Mouse (Mus musculus) limb, embryonic 11.5 days (tissue): ENCODE results near the gene Mfsd6. TPM values are rescaled to one million over a fixed set of nuclear protein-coding genes. Genes with fewer than 3 reads are reported as not detected.

Experiments used
- ATAC-seq: fragments of 200-750 bp; cut with Nextera tagmentation; 2 replicates; pipeline ENCODE4 v1.8.0; 2017; ENCODE audit warnings: low read depth; ENCODE audit not compliant: insufficient number of reproducible peaks, low FRiP score, low TSS enrichment
- DNase-seq: peaks from one replicate; pipeline ENCODE4 v3.0.0-alpha.2; 2015; ENCODE audit warnings: low spot score
- H3K27ac ChIP-seq: fragments of 300-500 bp; sonication (generic); replicated peaks from 2 replicates; pipeline ENCODE4 v1.5.1; 2014; ENCODE audit warnings: low read depth, mild to moderate bottlenecking, low read length
- H3K27me3 ChIP-seq: fragments of 300-500 bp; sonication (generic); 2 replicates; pipeline ENCODE4 v1.6.1; 2014; ENCODE audit warnings: mild to moderate bottlenecking, low read length, mixed read lengths; ENCODE audit not compliant: control insufficient read depth, insufficient read depth
- H3K36me3 ChIP-seq: fragments of 300-500 bp; sonication (generic); 2 replicates; pipeline ENCODE4 v1.6.1; 2014; ENCODE audit warnings: mild to moderate bottlenecking, low read length, moderate library complexity, mixed read lengths; ENCODE audit not compliant: control insufficient read depth, insufficient read depth
- H3K4me1 ChIP-seq: fragments of 300-500 bp; sonication (generic); 2 replicates; pipeline ENCODE4 v1.6.1; 2014; ENCODE audit warnings: low read length, mixed read lengths; ENCODE audit not compliant: control insufficient read depth, insufficient read depth
- H3K4me2 ChIP-seq: fragments of 300-500 bp; sonication (generic); 2 replicates; pipeline ENCODE4 v1.6.1; 2014; ENCODE audit warnings: low read depth, mild to moderate bottlenecking, moderate library complexity; ENCODE audit not compliant: severe bottlenecking
- H3K4me3 ChIP-seq: fragments of 300-500 bp; sonication (generic); 2 replicates; pipeline ENCODE4 v1.5.1; 2014; ENCODE audit warnings: low read depth, low read length
- H3K9ac ChIP-seq: fragments of 300-500 bp; sonication (generic); 2 replicates; pipeline ENCODE4 v1.6.1; 2014; ENCODE audit warnings: mild to moderate bottlenecking, low read length
- H3K9me3 ChIP-seq: fragments of 300-500 bp; sonication (generic); 2 replicates; pipeline ENCODE4 v1.6.1; 2016; ENCODE audit warnings: low read length; ENCODE audit not compliant: control insufficient read depth
- WGBS: fragments of 180-500 bp; shearing (Covaris S2); extraction: QIAGEN DNeasy Blood & Tissue Kit; methylation state at CpG from one replicate; pipeline ENCODE4 v1.1.7; 2014; 5-methylcytosine and 5-hydroxymethylcytosine counted together
- polyA plus RNA-seq: library from polyadenylated mRNA; unstranded; fragments of >200 nt; fragmentation: Nextera tagmentation; extraction: Ambion mirVana; gene quantifications from 2 replicates; pipeline ENCODE4 v1.2.1, GENCODE M21; 2014

Mfsd6 gene
- polyA plus RNA-seq, 1 experiment from 2014 or later, result 0.61 TPM

DNA sequence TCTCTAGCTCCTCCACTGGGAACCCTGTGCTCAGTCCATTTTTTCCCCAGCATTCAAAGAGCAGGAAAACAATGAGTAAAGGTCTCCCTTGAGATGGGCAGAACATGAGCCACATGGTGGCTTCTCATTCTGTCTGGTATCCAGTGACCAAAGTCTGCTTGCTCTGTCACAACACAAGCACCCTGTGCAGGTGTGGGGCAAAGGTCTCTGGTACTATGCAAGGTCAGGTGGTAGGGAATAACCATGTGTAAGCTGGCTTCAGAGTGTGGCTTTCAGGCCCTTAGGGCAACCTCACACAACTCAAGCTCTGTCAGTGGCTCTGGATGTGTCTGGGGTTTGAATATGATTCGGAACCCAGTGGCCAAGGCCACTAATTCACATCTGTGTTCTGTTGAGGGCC, 22.7 kb upstream of the Mfsd6 start:
- Histone ChIP-seq H3K9ac (no peak overlapping the region), H3K27ac (no peak overlapping the region), H3K4me2 (no peak overlapping the region), H3K36me3 (no peaks in the 10 kb centered on the region), H3K4me1 (no peaks in the 10 kb centered on the region), H3K9me3 (no peaks in the 10 kb centered on the region), H3K4me3 (no peak overlapping the region), H3K27me3 (no peaks in the 10 kb centered on the region)
- WGBS, result 92% methylated on average over 1 of the region's 1 CpGs
- no peak for DNase-seq
- no peak for ATAC-seq

DNA sequence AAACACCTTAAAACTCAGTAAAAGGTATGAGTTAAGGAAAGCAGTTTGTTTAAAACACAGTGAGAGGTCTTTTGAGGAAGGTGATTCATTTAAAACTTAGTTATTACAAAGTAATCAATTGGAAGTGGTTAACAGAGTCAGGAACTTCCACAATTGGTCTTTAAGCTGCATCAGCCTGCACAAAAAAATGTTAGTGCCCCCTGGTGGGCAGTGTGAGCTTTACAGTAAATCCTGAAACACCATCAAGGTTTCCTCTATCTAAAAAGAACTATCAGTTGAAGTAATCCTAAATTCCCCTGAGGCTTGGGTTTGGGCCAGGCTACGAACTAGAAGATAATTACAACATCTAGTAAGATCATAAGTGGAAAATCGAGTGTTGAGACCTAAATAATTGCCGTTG, 21.0 kb upstream of the Mfsd6 start:
- peak; percentile 76 for DNase-seq
- H3K36me3 ChIP-seq, result no peaks in the 10 kb centered on the region
- WGBS, result 24% methylated on average over 3 of the region's 3 CpGs
- H3K4me2 ChIP-seq, result no peak overlapping the region
- no peak overlapping the region for H3K9ac ChIP-seq
- H3K9me3 ChIP-seq, result no peaks in the 10 kb centered on the region
- ATAC-seq, result no peak
- H3K27me3 ChIP-seq, result no peaks in the 10 kb centered on the region
- no peak overlapping the region for H3K4me3 ChIP-seq
- H3K4me1 ChIP-seq, result no peaks in the 10 kb centered on the region
- no peak overlapping the region for H3K27ac ChIP-seq

- DNase-seq, result no peak
- H3K9ac ChIP-seq, result no peak overlapping the region
- no peaks in the 10 kb centered on the region for H3K27me3 ChIP-seq
- no peak overlapping the region for H3K4me3 ChIP-seq
- H3K4me1 ChIP-seq, result no peaks in the 10 kb centered on the region
- no peak overlapping the region for H3K27ac ChIP-seq
- H3K36me3 ChIP-seq, result no peaks in the 10 kb centered on the region
- H3K4me2 ChIP-seq, result no peak overlapping the region
- 81% methylated on average over 5 of the region's 5 CpGs for WGBS
- H3K9me3 ChIP-seq, result no peaks in the 10 kb centered on the region
- no peak for ATAC-seq
These were observed 15.3 kb upstream of the Mfsd6 start for GRCm38 (mm10) chr1:52742567-52742966.

- no peak overlapping the region for H3K4me3 ChIP-seq
- H3K4me1 ChIP-seq, result no peaks in the 10 kb centered on the region
- ATAC-seq (no peak), DNase-seq (no peak)
- no peaks in the 10 kb centered on the region for H3K9me3 ChIP-seq
- H3K27me3 ChIP-seq, result no peaks in the 10 kb centered on the region
- no peak overlapping the region for H3K9ac ChIP-seq
- H3K36me3 ChIP-seq, result no peaks in the 10 kb centered on the region
- no peak overlapping the region for H3K27ac ChIP-seq
- WGBS, result 79% methylated on average over 4 of the region's 4 CpGs
- H3K4me2 ChIP-seq, result no peak overlapping the region
These were observed 6.9 kb upstream of the Mfsd6 start for GRCm38 (mm10) chr1:52734208-52734607.

- ATAC-seq (no peak), DNase-seq (no peak)
- Histone ChIP-seq H3K4me1 (no peaks in the 10 kb centered on the region), H3K4me3 (no peak overlapping the region), H3K9ac (no peak overlapping the region), H3K9me3 (no peaks in the 10 kb centered on the region), H3K27ac (no peak overlapping the region), H3K4me2 (no peak overlapping the region), H3K27me3 (peaks cover 18% of the 10 kb centered on the region), H3K36me3 (no peaks in the 10 kb centered on the region)
- WGBS, result 86% methylated on average over 1 of the region's 1 CpGs
These were observed 3.0 kb upstream of the Mfsd6 start for GRCm38 (mm10) chr1:52730258-52730657.

GRCm38 (mm10) chr1:52728857-52729489, 1.7 kb upstream of the Mfsd6 start:
- Histone ChIP-seq H3K4me3 (no peak overlapping the region), H3K27me3 (peaks cover 18% of the 10 kb centered on the region), H3K4me1 (no peaks in the 10 kb centered on the region), H3K9me3 (no peaks in the 10 kb centered on the region), H3K36me3 (no peaks in the 10 kb centered on the region), H3K9ac (no peak overlapping the region), H3K27ac (no peak overlapping the region), H3K4me2 (no peak overlapping the region)
- 90% methylated on average over 5 of the region's 5 CpGs for WGBS
- no peak for DNase-seq
- no peak for ATAC-seq

DNA sequence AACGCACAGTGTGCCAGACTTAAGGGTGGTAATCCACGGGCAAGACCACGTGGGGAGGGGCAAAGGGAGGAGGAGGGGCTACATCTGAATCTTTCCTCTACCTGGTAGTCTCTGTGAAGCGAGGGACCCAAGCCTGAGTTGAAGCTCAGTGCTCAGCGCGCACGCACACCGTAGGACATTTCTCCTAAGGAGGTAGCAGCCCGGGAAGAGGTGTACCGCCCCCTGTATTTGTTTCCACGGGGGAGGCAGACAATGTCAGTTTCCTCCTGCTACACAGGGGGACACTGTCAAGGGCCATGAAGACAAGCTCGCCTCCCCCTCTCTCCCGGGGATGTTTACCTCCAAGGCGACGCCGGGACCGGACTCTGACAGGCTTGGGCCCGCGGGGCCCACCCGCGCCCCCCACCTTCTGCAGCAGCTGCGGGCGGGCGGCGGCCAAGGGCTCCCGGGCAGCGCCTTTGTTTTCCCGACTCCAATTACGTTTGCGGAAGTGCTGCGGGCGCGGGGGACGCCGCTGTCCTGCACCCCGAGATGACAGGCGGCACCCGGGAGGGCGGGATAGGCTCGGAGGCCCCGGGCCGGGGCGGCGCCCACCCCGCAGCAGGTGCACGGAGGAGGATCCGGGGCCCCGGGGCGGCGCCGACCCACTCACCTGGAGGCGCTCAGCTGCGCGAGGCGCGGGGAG, 749 bp downstream of the Mfsd6 start:
- Histone ChIP-seq H3K27ac (no peak overlapping the region), H3K27me3 (peaks cover 18% of the 10 kb centered on the region), H3K4me2 (peak overlapping the region; percentile 99), H3K9ac (peak overlapping the region; percentile 59), H3K9me3 (no peaks in the 10 kb centered on the region), H3K36me3 (no peaks in the 10 kb centered on the region), H3K4me3 (peak overlapping the region; percentile 77), H3K4me1 (no peaks in the 10 kb centered on the region)
- peak; percentile 59 for DNase-seq
- ATAC-seq, result peak; percentile 74
- WGBS, result under 1% methylated on average over 55 of the region's 56 CpGs

GRCm38 (mm10) chr1:52722586-52722985, 4.7 kb downstream of the Mfsd6 start:
- DNase-seq (no peak), ATAC-seq (no peak)
- H3K4me3 ChIP-seq, result no peak overlapping the region
- 63% methylated on average over 4 of the region's 4 CpGs for WGBS
- no peaks in the 10 kb centered on the region for H3K36me3 ChIP-seq
- no peak overlapping the region for H3K4me2 ChIP-seq
- no peak overlapping the region for H3K27ac ChIP-seq
- peaks cover 13% of the 10 kb centered on the region for H3K27me3 ChIP-seq
- no peak overlapping the region for H3K9ac ChIP-seq
- no peaks in the 10 kb centered on the region for H3K4me1 ChIP-seq
- no peaks in the 10 kb centered on the region for H3K9me3 ChIP-seq
